Mouse (Mus musculus): Measurements from ENCODE around the gene Olfr1416. TPM values are rescaled to one million over a fixed set of nuclear protein-coding genes. Genes with fewer than 3 reads are reported as not detected.

Gene Olfr1416
- polyA plus RNA-seq, 1 experiment: not detected

- Histone ChIP-seq H3K4me1 (ENCODE audit: control insufficient read depth, insufficient read depth, low read length) (no peaks in the 10 kb centered on the region), H3K27me3 (ENCODE audit: control insufficient read depth, insufficient read depth, low read length) (no peaks in the 10 kb centered on the region), H3K4me3 (ENCODE audit: control insufficient read depth, low read depth, low read length) (no peak overlapping the region), H3K36me3 (ENCODE audit: control insufficient read depth, insufficient read depth, low read length) (peaks cover 1% of the 10 kb centered on the region; the same call in 1 of the 2 replicates), H3K27ac (ENCODE audit: control insufficient read depth, insufficient read depth, low read depth, low read length) (no peak overlapping the region)
- TF ChIP-seq POLR2A (IDR thresholded peaks at IDR 0.05; ENCODE audit: control insufficient read depth, low read depth, low read length) (no peak), CTCF (IDR thresholded peaks at IDR 0.05; ENCODE audit: control insufficient read depth, insufficient read depth, insufficient replicate concordance, low read depth, low read length) (no peak)
Measured at GRCm38 (mm10) chr1:92441453-92442063, 43.4 kb downstream of the Olfr1416 start.

- TF ChIP-seq CTCF (IDR thresholded peaks at IDR 0.05; ENCODE audit: control insufficient read depth, insufficient read depth, insufficient replicate concordance, low read depth, low read length) (no peak), POLR2A (IDR thresholded peaks at IDR 0.05; ENCODE audit: control insufficient read depth, low read depth, low read length) (no peak)
- H3K36me3 ChIP-seq (ENCODE audit: control insufficient read depth, insufficient read depth, low read length): peaks cover 1% of the 10 kb centered on the region; the same call in 1 of the 2 replicates
- no peak overlapping the region for H3K4me3 ChIP-seq (ENCODE audit: control insufficient read depth, low read depth, low read length)
- no peaks in the 10 kb centered on the region for H3K4me1 ChIP-seq (ENCODE audit: control insufficient read depth, insufficient read depth, low read length)
- H3K27ac ChIP-seq (ENCODE audit: control insufficient read depth, insufficient read depth, low read depth, low read length): no peak overlapping the region
- H3K27me3 ChIP-seq (ENCODE audit: control insufficient read depth, insufficient read depth, low read length): no peaks in the 10 kb centered on the region
Measured at GRCm38 (mm10) chr1:92440066-92440750, 44.7 kb downstream of the Olfr1416 start.

GRCm38 (mm10) chr1:92437678-92438271, 47.1 kb downstream of the Olfr1416 start:
- no peak overlapping the region for H3K4me3 ChIP-seq (ENCODE audit: control insufficient read depth, low read depth, low read length)
- H3K4me1 ChIP-seq (ENCODE audit: control insufficient read depth, insufficient read depth, low read length): 0 out of 2 replicates have a peak, but pooled peaks cover 2% of the 10 kb centered on the region
- H3K27ac ChIP-seq (ENCODE audit: control insufficient read depth, insufficient read depth, low read depth, low read length): no peak overlapping the region
- no peaks in the 10 kb centered on the region for H3K27me3 ChIP-seq (ENCODE audit: control insufficient read depth, insufficient read depth, low read length)
- H3K36me3 ChIP-seq (ENCODE audit: control insufficient read depth, insufficient read depth, low read length): no peaks in the 10 kb centered on the region; the same call in 1 of the 2 replicates
- TF ChIP-seq CTCF (IDR thresholded peaks at IDR 0.05; ENCODE audit: control insufficient read depth, insufficient read depth, insufficient replicate concordance, low read depth, low read length): no peak
- no peak for TF ChIP-seq POLR2A (IDR thresholded peaks at IDR 0.05; ENCODE audit: control insufficient read depth, low read depth, low read length)

DNA sequence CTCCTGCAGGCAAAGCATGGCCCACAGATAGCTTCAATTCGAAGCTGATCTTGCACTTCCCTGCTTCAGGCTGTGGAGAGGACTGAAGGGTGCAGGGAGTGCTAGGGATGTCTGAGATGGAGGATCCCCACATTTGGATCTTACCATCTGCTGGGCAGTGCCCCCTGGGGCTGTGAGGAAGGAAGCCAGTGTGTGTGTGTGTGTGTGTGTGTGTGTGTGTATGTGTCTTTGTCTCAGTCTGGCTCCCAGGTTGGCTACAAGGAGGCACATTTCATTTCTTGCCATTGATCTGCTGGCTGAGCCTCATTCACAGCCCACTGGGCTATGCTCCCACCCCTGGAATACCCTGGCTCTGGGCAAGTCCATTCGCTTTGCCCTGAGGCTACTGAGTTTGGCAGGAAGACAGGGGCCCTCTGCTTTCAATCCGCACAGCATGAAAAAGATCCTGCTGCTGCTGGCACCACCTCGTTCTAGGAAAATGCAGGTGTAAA, 48.0 kb downstream of the Olfr1416 start:
- TF ChIP-seq CTCF (IDR thresholded peaks at IDR 0.05; ENCODE audit: control insufficient read depth, insufficient read depth, insufficient replicate concordance, low read depth, low read length) (no peak), POLR2A (IDR thresholded peaks at IDR 0.05; ENCODE audit: control insufficient read depth, low read depth, low read length) (no peak)
- H3K4me3 ChIP-seq (ENCODE audit: control insufficient read depth, low read depth, low read length): no peak overlapping the region
- H3K27me3 ChIP-seq (ENCODE audit: control insufficient read depth, insufficient read depth, low read length): no peaks in the 10 kb centered on the region
- H3K36me3 ChIP-seq (ENCODE audit: control insufficient read depth, insufficient read depth, low read length): no peaks in the 10 kb centered on the region; the same call in 1 of the 2 replicates
- no peak overlapping the region for H3K27ac ChIP-seq (ENCODE audit: control insufficient read depth, insufficient read depth, low read depth, low read length)
- 0 out of 2 replicates have a peak, but pooled peaks cover 2% of the 10 kb centered on the region for H3K4me1 ChIP-seq (ENCODE audit: control insufficient read depth, insufficient read depth, low read length)

DNA sequence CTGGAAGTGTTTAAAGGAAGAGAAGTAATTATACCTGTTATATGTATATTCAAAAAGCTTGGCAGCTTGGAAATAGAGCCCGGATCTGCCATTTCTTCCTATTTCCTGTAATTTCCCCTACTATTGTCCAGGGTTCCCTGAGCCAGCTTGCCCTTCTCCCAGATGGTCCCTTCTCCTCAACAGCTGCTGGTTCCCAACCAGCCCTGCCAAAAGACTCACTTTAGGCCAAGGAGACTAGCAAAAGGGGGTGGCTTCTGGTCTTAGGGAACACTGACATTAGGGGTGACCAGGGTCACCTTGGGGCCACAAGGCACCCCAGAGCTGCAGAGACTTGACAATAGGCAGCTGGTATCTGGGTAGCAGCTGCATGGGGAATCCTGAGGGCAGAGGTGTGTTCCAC, 49.9 kb downstream of the Olfr1416 start:
- Histone ChIP-seq H3K4me3 (ENCODE audit: control insufficient read depth, low read depth, low read length) (no peak overlapping the region), H3K36me3 (ENCODE audit: control insufficient read depth, insufficient read depth, low read length) (no peaks in the 10 kb centered on the region; the same call in 1 of the 2 replicates), H3K27ac (ENCODE audit: control insufficient read depth, insufficient read depth, low read depth, low read length) (no peak overlapping the region), H3K27me3 (ENCODE audit: control insufficient read depth, insufficient read depth, low read length) (no peaks in the 10 kb centered on the region), H3K4me1 (ENCODE audit: control insufficient read depth, insufficient read depth, low read length) (peaks cover 5% of the 10 kb centered on the region)
- no peak for TF ChIP-seq POLR2A (IDR thresholded peaks at IDR 0.05; ENCODE audit: control insufficient read depth, low read depth, low read length)
- no peak for TF ChIP-seq CTCF (IDR thresholded peaks at IDR 0.05; ENCODE audit: control insufficient read depth, insufficient read depth, insufficient replicate concordance, low read depth, low read length)

DNA sequence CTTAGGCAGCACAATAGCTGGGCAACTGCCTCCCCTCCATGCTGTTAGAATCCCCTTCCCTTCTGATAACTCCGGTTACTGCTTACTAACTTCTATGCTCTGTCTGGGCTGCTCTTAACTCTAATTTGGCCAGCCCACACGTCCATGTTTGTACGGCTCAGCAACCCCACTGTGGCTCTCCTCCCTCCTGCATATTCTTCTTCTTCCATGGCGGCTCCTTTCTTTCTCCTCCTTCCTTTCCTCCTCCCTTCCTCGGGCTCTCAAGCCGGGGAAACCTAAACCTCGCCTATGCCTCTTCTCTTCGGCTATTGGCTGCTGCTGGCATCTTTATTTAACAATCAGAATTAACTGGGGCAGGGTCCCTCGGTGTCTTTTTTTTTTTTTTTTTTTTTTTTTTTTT, 52.1 kb downstream of the Olfr1416 start:
- H3K4me3 ChIP-seq (ENCODE audit: control insufficient read depth, low read depth, low read length): 0 out of 2 replicates have a peak overlapping the region, but pooled peaks have one; percentile 3
- TF ChIP-seq POLR2A (IDR thresholded peaks at IDR 0.05; ENCODE audit: control insufficient read depth, low read depth, low read length) (no peak), CTCF (IDR thresholded peaks at IDR 0.05; ENCODE audit: control insufficient read depth, insufficient read depth, insufficient replicate concordance, low read depth, low read length) (no peak)
- H3K27ac ChIP-seq (ENCODE audit: control insufficient read depth, insufficient read depth, low read depth, low read length): no peak overlapping the region
- H3K27me3 ChIP-seq (ENCODE audit: control insufficient read depth, insufficient read depth, low read length): no peaks in the 10 kb centered on the region
- H3K36me3 ChIP-seq (ENCODE audit: control insufficient read depth, insufficient read depth, low read length): no peaks in the 10 kb centered on the region
- peaks cover 5% of the 10 kb centered on the region for H3K4me1 ChIP-seq (ENCODE audit: control insufficient read depth, insufficient read depth, low read length)

DNA sequence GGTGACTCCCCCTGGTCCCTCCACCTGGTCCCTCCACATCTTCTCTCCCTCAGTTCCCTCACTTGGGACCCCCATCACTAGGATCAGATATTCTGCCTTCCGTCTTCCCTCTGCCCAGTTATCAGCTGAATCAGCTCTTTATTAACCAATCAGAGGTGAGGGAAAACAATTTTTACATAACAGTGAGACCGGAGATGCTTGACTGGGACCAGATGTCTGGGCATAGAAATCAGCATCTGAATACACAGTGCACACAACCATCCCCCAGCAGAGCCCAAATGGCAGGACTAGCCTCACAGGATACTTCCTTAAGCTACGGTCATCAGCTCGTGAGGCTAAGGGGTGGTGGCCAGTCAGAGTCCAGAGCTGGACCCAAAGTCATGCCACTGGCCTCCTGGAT, 52.8 kb downstream of the Olfr1416 start:
- H3K27ac ChIP-seq (ENCODE audit: control insufficient read depth, insufficient read depth, low read depth, low read length): no peak overlapping the region
- no peak for TF ChIP-seq CTCF (IDR thresholded peaks at IDR 0.05; ENCODE audit: control insufficient read depth, insufficient read depth, insufficient replicate concordance, low read depth, low read length)
- TF ChIP-seq POLR2A (IDR thresholded peaks at IDR 0.05; ENCODE audit: control insufficient read depth, low read depth, low read length): no peak

More for the DNA sequence above, 52.8 kb downstream of the Olfr1416 start:
- no peaks in the 10 kb centered on the region for H3K36me3 ChIP-seq (ENCODE audit: control insufficient read depth, insufficient read depth, low read length)
- H3K4me1 ChIP-seq (ENCODE audit: control insufficient read depth, insufficient read depth, low read length): peaks cover 5% of the 10 kb centered on the region
- no peak overlapping the region for H3K4me3 ChIP-seq (ENCODE audit: control insufficient read depth, low read depth, low read length)
- H3K27me3 ChIP-seq (ENCODE audit: control insufficient read depth, insufficient read depth, low read length): no peaks in the 10 kb centered on the region
